Mouse (Mus musculus) embryonic facial prominence, embryonic 15.5 days (tissue): ENCODE measurements around the gene Etnppl. TPM values are rescaled to one million over a fixed set of nuclear protein-coding genes. Genes with fewer than 3 reads are reported as not detected.
A peak's percentile ranks its signal among the peaks of the same experiment; 100 is the strongest.

ENCODE experiments used
- ATAC-seq: fragments of 200-750 bp; cut with Nextera tagmentation; 2 replicates; pipeline ENCODE4 v1.8.0; 2017; ENCODE audit warnings: low read depth, moderate TSS enrichment; ENCODE audit not compliant: insufficient number of reproducible peaks, low FRiP score, low TSS enrichment
- H3K27ac ChIP-seq: fragments of 300-500 bp; sonication (generic); replicated peaks from 2 replicates; pipeline ENCODE4 v1.5.1; 2015; ENCODE audit warnings: mild to moderate bottlenecking, inconsistent platforms
- H3K27me3 ChIP-seq: fragments of 300-500 bp; sonication (generic); 2 replicates; pipeline ENCODE4 v1.6.1; 2015; ENCODE audit warnings: inconsistent platforms
- H3K36me3 ChIP-seq: fragments of 300-500 bp; sonication (generic); 2 replicates; pipeline ENCODE4 v1.6.1; 2015; ENCODE audit warnings: mild to moderate bottlenecking, inconsistent platforms
- H3K4me1 ChIP-seq: fragments of 300-500 bp; sonication (generic); 2 replicates; pipeline ENCODE4 v1.6.1; 2015; ENCODE audit warnings: inconsistent platforms
- H3K4me2 ChIP-seq: fragments of 300-500 bp; sonication (generic); replicated peaks from 2 replicates; pipeline ENCODE4 v1.6.1; 2015; ENCODE audit warnings: mild to moderate bottlenecking, inconsistent platforms
- H3K4me3 ChIP-seq: fragments of 300-500 bp; sonication (generic); replicated peaks from 2 replicates; pipeline ENCODE4 v1.5.1; 2015; ENCODE audit warnings: mild to moderate bottlenecking, inconsistent platforms
- H3K9ac ChIP-seq: fragments of 300-500 bp; sonication (generic); 2 replicates; pipeline ENCODE4 v1.6.1; 2015; ENCODE audit warnings: inconsistent platforms
- H3K9me3 ChIP-seq: fragments of 300-500 bp; sonication (generic); replicated peaks from 2 replicates; pipeline ENCODE4 v1.6.1; 2016; ENCODE audit warnings: inconsistent platforms
- WGBS: fragments of 180-500 bp; shearing (Covaris S2); methylation state at CpG from one replicate; pipeline ENCODE4 v1.1.7; 2015; 5-methylcytosine and 5-hydroxymethylcytosine counted together
- polyA plus RNA-seq: library from polyadenylated mRNA; unstranded; fragments of >200 nt; fragmentation: Nextera tagmentation; extraction: Ambion mirVana; gene quantifications from 2 replicates; pipeline ENCODE4 v1.2.1, GENCODE M21; 2015

The Etnppl gene
- polyA plus RNA-seq, 1 experiment from 2014 or later: 0.09 TPM

DNA sequence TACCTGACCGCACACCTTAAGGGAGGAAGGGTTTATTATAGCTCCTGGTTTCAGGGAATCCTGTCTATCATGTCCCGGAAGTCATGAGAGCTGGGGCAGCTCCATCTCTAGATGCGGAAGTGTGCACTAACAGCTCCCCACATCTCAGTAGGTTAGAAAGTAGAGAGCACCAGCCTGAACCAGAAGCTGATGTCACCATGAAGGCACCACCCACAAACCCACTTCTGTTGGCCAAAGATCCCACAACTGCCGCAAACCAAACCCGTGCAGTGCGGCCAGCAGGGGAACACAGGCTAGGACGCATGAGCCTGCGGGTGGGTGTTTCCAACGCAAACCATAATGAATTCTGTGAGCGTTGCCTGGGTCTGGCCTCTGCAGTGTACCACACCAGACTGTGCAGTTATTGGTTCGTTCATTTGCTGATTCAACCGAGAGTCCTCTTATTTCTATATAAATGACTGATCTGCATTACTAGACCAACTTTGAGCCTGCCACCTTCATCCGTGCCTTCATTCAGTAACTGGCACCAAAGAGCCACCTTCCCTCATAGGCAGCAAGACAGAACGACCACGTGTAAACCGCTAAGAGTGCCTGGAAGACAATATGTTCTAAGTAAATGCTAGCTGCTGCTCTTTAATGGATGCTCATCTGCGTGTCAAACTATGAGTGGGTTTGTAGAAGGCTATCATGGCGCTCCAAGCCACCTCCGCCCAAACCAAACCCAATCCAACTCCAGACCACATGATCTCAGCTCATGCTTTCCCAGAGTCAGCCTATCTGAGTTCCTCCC is 60.6 kb downstream of the Etnppl start:
- Histone ChIP-seq H3K9me3 (no peaks in the 10 kb centered on the region), H3K36me3 (no peaks in the 10 kb centered on the region), H3K27ac (no peak overlapping the region), H3K9ac (no peak overlapping the region), H3K4me2 (no peak overlapping the region), H3K4me1 (0 out of 2 replicates have a peak, but pooled peaks cover 2% of the 10 kb centered on the region), H3K4me3 (no peak overlapping the region), H3K27me3 (no peaks in the 10 kb centered on the region)
- ATAC-seq: no peak
- 93% methylated on average over 19 of the region's 19 CpGs for WGBS

DNA sequence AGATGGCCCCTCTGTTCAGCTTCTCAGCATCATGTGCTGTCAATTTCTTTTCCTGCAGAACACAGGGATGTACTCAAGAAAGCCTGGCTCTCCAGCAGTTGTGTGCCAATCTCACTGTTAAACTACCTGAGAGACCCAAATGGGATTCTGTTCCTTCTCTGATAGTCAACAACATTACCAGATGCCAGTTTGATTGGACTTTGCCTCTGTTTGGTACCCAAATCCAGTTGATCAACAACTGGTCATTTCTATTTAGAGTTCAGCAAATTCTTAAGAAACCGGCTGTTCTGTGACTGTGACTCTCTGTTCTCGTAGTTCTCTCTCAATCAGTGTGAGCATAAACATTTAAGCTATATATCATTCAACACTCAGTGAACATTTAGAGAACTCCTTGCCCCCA is 64.0 kb downstream of the Etnppl start:
- Histone ChIP-seq H3K27me3 (no peaks in the 10 kb centered on the region), H3K9ac (no peak overlapping the region), H3K4me1 (no peaks in the 10 kb centered on the region), H3K9me3 (no peaks in the 10 kb centered on the region), H3K4me3 (no peak overlapping the region), H3K36me3 (no peaks in the 10 kb centered on the region), H3K4me2 (no peak overlapping the region), H3K27ac (no peak overlapping the region)
- ATAC-seq: no peak
- WGBS: 89% methylated on average over 2 of the region's 2 CpGs

DNA sequence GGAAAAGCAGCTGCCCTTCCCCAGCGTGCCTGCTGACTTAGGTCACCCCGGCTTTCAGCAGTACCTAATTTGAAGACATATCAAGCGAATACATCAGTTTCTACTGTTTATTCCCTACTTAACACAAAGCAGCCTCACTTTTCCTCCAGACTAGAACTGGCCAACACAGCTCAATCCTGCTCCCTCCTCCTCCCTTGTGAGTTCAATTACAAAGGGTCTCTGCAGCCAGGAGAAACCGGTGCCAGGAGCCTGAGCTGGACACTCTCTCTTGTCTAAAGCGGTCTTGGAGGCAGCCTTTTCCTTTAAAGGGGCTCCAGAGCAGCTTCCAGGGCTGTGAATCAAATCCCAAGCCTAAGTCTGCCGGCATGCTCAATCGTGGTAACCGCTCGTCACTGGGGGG is 64.9 kb downstream of the Etnppl start:
- no peaks in the 10 kb centered on the region for H3K4me1 ChIP-seq
- H3K27me3 ChIP-seq: no peaks in the 10 kb centered on the region
- H3K4me3 ChIP-seq: no peak overlapping the region
- ATAC-seq: peak; percentile 34
- no peak overlapping the region for H3K27ac ChIP-seq
- H3K4me2 ChIP-seq: no peak overlapping the region
- no peaks in the 10 kb centered on the region for H3K9me3 ChIP-seq
- H3K36me3 ChIP-seq: no peaks in the 10 kb centered on the region
- no peak overlapping the region for H3K9ac ChIP-seq
- 77% methylated on average over 9 of the region's 9 CpGs for WGBS

DNA sequence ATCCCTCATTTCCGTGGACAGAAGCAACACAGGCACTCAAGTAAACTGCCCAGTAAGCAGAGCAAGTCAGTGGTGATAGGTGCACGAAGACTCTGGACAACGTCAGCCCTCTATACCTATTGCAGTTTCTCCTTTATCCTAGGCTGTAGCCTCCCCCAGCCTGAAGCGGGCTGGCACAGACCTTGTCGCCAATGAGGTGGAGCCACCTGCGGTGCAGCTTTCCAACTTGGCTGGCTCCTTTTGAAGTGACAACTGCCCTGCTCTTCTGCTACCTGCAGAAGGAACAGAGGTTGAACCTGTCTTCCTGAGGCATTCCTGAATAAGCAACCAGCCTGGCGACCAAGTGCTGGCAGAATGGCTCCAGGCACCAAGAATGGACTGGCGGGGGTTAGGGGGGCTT is 66.6 kb downstream of the Etnppl start:
- Histone ChIP-seq H3K4me3 (no peak overlapping the region), H3K4me2 (no peak overlapping the region), H3K36me3 (no peaks in the 10 kb centered on the region), H3K9me3 (no peaks in the 10 kb centered on the region), H3K9ac (no peak overlapping the region), H3K27ac (no peak overlapping the region), H3K27me3 (no peaks in the 10 kb centered on the region), H3K4me1 (no peaks in the 10 kb centered on the region)
- WGBS: 81% methylated on average over 8 of the region's 8 CpGs
- no peak for ATAC-seq

DNA sequence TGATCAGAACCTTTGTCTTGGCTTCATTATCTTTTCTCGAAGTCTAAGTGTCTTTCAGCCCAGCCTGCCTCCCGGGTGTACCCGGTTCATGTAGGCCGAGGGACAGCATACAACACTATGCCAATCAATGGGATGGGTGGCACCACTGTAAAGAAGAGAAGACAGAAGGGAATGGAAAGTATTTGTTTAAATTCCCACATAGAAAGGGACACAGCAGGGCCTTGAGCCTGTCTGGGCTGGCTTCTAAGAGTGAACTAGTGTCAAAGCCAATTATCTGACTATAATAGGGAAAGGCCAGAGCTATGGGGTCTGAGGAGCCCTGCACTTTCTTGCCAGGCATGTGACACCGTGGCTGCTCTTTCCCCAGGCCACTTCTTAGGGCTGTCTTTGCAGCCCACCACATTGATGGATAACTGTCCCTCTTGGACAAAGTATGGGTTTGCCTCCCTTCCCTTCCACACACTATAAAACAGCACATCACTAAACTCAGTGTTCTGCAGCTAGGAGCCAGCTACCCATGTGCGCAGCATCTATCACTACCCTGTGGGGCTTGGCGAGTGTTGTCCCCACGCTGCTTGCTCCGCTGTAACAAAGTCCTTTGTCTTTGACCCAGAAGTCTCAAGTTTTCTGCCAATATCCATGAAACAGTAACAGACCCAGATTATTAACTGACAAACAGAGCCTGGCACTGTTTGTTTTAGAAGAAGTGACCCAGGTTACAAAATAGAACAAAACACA is 67.2 kb downstream of the Etnppl start:
- Histone ChIP-seq H3K9me3 (no peaks in the 10 kb centered on the region), H3K4me3 (no peak overlapping the region), H3K4me1 (no peaks in the 10 kb centered on the region), H3K27ac (no peak overlapping the region), H3K27me3 (no peaks in the 10 kb centered on the region), H3K4me2 (no peak overlapping the region), H3K36me3 (no peaks in the 10 kb centered on the region), H3K9ac (no peak overlapping the region)
- no peak for ATAC-seq
- 75% methylated on average over 9 of the region's 9 CpGs for WGBS

DNA sequence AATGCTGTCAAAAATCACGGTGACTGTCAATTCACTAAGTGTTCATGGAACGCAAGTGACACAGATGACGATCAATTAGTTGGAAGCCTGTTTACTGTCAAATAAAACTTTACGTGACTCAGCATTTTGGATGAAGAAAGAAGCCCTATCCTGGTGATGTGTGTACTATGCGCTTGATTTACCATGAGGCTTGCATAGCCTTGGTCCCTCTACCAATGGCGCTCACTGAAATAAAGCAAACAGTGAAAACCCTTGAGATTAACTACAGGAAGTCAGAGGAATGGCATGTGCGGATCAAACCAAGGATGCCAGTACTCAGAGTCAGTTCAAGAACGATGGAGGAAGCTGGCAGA is 67.7 kb downstream of the Etnppl start:
- Histone ChIP-seq H3K9me3 (no peaks in the 10 kb centered on the region), H3K27me3 (no peaks in the 10 kb centered on the region), H3K9ac (no peak overlapping the region), H3K4me2 (no peak overlapping the region), H3K4me3 (no peak overlapping the region), H3K36me3 (no peaks in the 10 kb centered on the region), H3K27ac (no peak overlapping the region), H3K4me1 (no peaks in the 10 kb centered on the region)
- ATAC-seq: no peak
- 80% methylated on average over 8 of the region's 8 CpGs for WGBS

DNA sequence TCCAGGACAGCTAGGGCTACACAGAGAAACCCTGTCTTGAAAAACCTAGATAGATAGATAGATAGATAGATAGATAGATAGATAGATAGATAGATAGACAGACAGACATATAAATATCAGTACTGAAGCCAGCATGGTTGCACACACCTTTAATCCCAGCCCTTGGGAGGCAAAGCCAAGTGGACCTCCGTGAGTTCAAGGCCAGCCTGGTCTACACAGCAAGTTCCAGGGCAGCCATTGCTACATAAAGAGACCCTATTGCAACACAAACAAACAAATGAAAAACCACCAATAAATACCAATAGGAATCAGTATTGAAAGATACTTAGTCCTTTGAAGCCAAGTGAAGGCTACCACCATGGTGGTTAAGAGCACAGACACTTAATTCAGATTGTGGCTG is 69.8 kb downstream of the Etnppl start:
- H3K36me3 ChIP-seq: no peaks in the 10 kb centered on the region
- no peak overlapping the region for H3K4me2 ChIP-seq
- H3K27me3 ChIP-seq: no peaks in the 10 kb centered on the region
- H3K9me3 ChIP-seq: no peaks in the 10 kb centered on the region
- no peak for ATAC-seq
- H3K4me1 ChIP-seq: 0 out of 2 replicates have a peak, but pooled peaks cover 6% of the 10 kb centered on the region
- H3K4me3 ChIP-seq: no peak overlapping the region
- H3K27ac ChIP-seq: no peak overlapping the region
- no peak overlapping the region for H3K9ac ChIP-seq
- WGBS: 86% methylated on average over 1 of the region's 1 CpGs

Other genes with a start within 250 kb of the Etnppl start
- gene Ostc, start 92.0 kb downstream of the Etnppl start, polyA plus RNA-seq: 387 and 414 TPM in 2 replicates
- 948 and 971 TPM in 2 replicates for gene Rpl34, start 113.0 kb downstream of the Etnppl start, polyA plus RNA-seq